Mouse (Mus musculus): ENCODE results near the gene Arnt.

GRCm38 (mm10) chr3:95533364-95533763 lies 99.2 kb downstream of the Arnt start:
- TF ChIP-seq POLR2A (IDR thresholded peaks at IDR 0.05; ENCODE audit: borderline replicate concordance, extremely low read depth, low read depth, low read length) (no peak), CTCF (IDR thresholded peaks at IDR 0.05; ENCODE audit: insufficient read depth, low read length) (no peak)
